Mouse (Mus musculus) myocyte (in vitro differentiated cells): ENCODE data around the gene Dhx32.

Experiments used
- MAX ChIP-seq: IDR thresholded peaks from one replicate; pipeline ENCODE4 v1.6.1; 2011; ENCODE audit warnings: low read depth, mild to moderate bottlenecking, control low read depth
- MYOD1 ChIP-seq, 3 experiments: IDR thresholded peaks; one replicate each; pipeline ENCODE4 v1.6.1; 2011; ENCODE audit warnings: control low read depth in 2 of 3, low read depth in 2 of 3, mild to moderate bottlenecking in 2 of 3, moderate library complexity in 1 of 3; ENCODE audit not compliant: insufficient read length in 2 of 3, control insufficient read depth in 1 of 3
- POLR2A ChIP-seq: IDR thresholded peaks from one replicate; pipeline ENCODE4 v1.6.1; 2011; ENCODE audit warnings: low read depth, mild to moderate bottlenecking, control low read depth, moderate library complexity; ENCODE audit not compliant: insufficient read length
- POLR2AphosphoS2 ChIP-seq: IDR thresholded peaks from one replicate; pipeline ENCODE4 v1.6.1; 2011; ENCODE audit warnings: low read depth, control low read depth; ENCODE audit not compliant: insufficient read length
- TCF12 ChIP-seq: IDR thresholded peaks from one replicate; pipeline ENCODE4 v1.6.1; 2011; ENCODE audit warnings: mild to moderate bottlenecking, control low read depth; ENCODE audit not compliant: poor library complexity, insufficient read depth, severe bottlenecking
- TCF3 ChIP-seq: IDR thresholded peaks from one replicate; pipeline ENCODE4 v1.6.1; 2011; ENCODE audit warnings: low read depth, control low read depth; ENCODE audit not compliant: insufficient read length
- USF1 ChIP-seq: IDR thresholded peaks from one replicate; pipeline ENCODE4 v1.6.1; 2011; ENCODE audit warnings: low read depth, mild to moderate bottlenecking, control low read depth, moderate library complexity

- no peak for TF ChIP-seq POLR2A
- no peak for TF ChIP-seq TCF12
- no peak for TF ChIP-seq USF1
- TF ChIP-seq MYOD1 (IDR thresholded peaks at IDR 0.05; ENCODE audit: control insufficient read depth in 1 of 3, insufficient read length in 2 of 3, low read depth in 2 of 3) = no peak
- no peak for TF ChIP-seq TCF3
- no peak for TF ChIP-seq MAX
- no peak for TF ChIP-seq POLR2AphosphoS2
These were observed 106.5 kb downstream of the Dhx32 start for GRCm38 (mm10) chr7:133676002-133676401.
